Mouse (Mus musculus) forebrain, embryonic 11.5 days (tissue): Measurements from ENCODE around the gene Adat3. TPM values are rescaled to one million over a fixed set of nuclear protein-coding genes. Genes with fewer than 3 reads are reported as not detected.

Experiments
- microRNA-seq: library from miRNA; unstranded; fragments of <30 nt; microRNA quantifications from one replicate; pipeline ENCODE4, GENCODE M21; 2016; ENCODE audit not compliant: insufficient number of aligned reads
- polyA plus RNA-seq: library from polyadenylated mRNA; unstranded; fragments of >200 nt; fragmentation: Nextera tagmentation; extraction: Ambion mirVana; gene quantifications from 2 replicates; pipeline ENCODE4 v1.2.1, GENCODE M21; 2014

Adat3 gene
- polyA plus RNA-seq, 1 experiment from 2014 or later: 7.6 TPM

Small RNA genes lying within 50 kb of the gene (microRNA-seq; reads per million reads assigned to microRNA genes)
- not detected for gene Mir6912

Other genes starting within 250 kb of the Adat3 start
- gene Plk5, start 246.4 kb upstream of the Adat3 start, polyA plus RNA-seq: 0.36 and 0.87 TPM in 2 replicates
- 13.3 and 15.9 TPM in 2 replicates for gene Mex3d, start 215.2 kb upstream of the Adat3 start, polyA plus RNA-seq
- gene Mbd3, start 203.3 kb upstream of the Adat3 start, polyA plus RNA-seq: 276 and 322 TPM in 2 replicates
- 430 and 504 TPM in 2 replicates for gene Uqcr11, start 196.1 kb upstream of the Adat3 start, polyA plus RNA-seq
- 237 and 256 TPM in 2 replicates for gene Tcf3, start 169.2 kb upstream of the Adat3 start, polyA plus RNA-seq
- gene Onecut3, start 108.0 kb upstream of the Adat3 start, polyA plus RNA-seq: 0.49 and 0.53 TPM in 2 replicates
- 0.35 and 0.59 TPM in 2 replicates for gene Atp8b3, start 63.8 kb upstream of the Adat3 start, polyA plus RNA-seq
- gene Rexo1, start 41.3 kb upstream of the Adat3 start, polyA plus RNA-seq: 34.9 and 37.1 TPM in 2 replicates
- gene Klf16, start 25.6 kb upstream of the Adat3 start, polyA plus RNA-seq: 5.9 and 7.7 TPM in 2 replicates
- gene Abhd17a, start 12.5 kb upstream of the Adat3 start, polyA plus RNA-seq: 94.6 and 121 TPM in 2 replicates
- 67.7 and 78.5 TPM in 2 replicates for gene Scamp4, start within 50 bp of the Adat3 start, polyA plus RNA-seq
- gene Gm49322, start 3.1 kb downstream of the Adat3 start, polyA plus RNA-seq: 3.6 and 4.7 TPM in 2 replicates
- 134 TPM in 2 replicates for gene Csnk1g2, start 20.0 kb downstream of the Adat3 start, polyA plus RNA-seq
- 78.3 and 97.3 TPM in 2 replicates for gene Btbd2, start 54.2 kb downstream of the Adat3 start, polyA plus RNA-seq
- 85.1 and 87.0 TPM in 2 replicates for gene Mknk2, start 75.2 kb downstream of the Adat3 start, polyA plus RNA-seq
- 57.9 and 61.1 TPM in 2 replicates for gene Mob3a, start 99.1 kb downstream of the Adat3 start, polyA plus RNA-seq
- 4.8 and 7.2 TPM in 2 replicates for gene Izumo4, start 99.3 kb downstream of the Adat3 start, polyA plus RNA-seq
- 84.2 and 86.3 TPM in 2 replicates for gene Ap3d1, start 139.4 kb downstream of the Adat3 start, polyA plus RNA-seq
- gene Dot1l, start 152.3 kb downstream of the Adat3 start, polyA plus RNA-seq: 34.5 and 34.9 TPM in 2 replicates
- 116 and 119 TPM in 2 replicates for gene Sf3a2, start 195.3 kb downstream of the Adat3 start, polyA plus RNA-seq
- gene Plekhj1, start 195.7 kb downstream of the Adat3 start, polyA plus RNA-seq: 160 and 163 TPM in 2 replicates
- 0.15 and 0.16 TPM in 2 replicates for gene Amh, start 202.4 kb downstream of the Adat3 start, polyA plus RNA-seq
- 0.47 and 0.59 TPM in 2 replicates for gene Jsrp1, start 210.6 kb downstream of the Adat3 start, polyA plus RNA-seq
- 1,775 and 1,994 TPM in 2 replicates for gene Oaz1, start 223.8 kb downstream of the Adat3 start, polyA plus RNA-seq
- gene Lingo3, start 241.2 kb downstream of the Adat3 start, polyA plus RNA-seq: 1.2 and 2.1 TPM in 2 replicates